Mouse (Mus musculus): Measurements from ENCODE around the gene Wnt11. TPM values are rescaled to one million over a fixed set of nuclear protein-coding genes. Genes with fewer than 3 reads are reported as not detected.

Wnt11 gene
- polyA plus RNA-seq, 1 experiment from 2014 or later = 9.7 TPM

DNA sequence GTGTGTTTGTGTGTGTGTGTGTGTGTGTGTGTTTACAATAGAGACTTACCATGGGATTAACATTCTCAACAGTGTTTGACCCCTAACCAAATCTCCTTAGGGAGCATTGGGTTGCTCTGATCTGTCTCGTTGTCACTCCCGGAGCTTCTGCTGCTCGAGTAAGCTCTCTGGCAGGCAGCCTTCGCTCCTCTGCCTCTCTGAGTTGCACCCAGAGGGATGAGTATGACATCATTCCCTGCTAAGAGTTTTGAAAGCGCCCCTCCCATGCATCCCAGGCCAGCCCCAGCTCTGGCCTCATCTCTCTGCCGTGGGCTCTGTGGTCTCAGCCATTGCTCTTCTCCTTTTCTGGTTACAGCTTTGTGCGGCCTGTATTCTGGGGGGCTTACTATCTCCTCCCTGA lies 33.8 kb upstream of the Wnt11 start:
- Histone ChIP-seq H3K36me3 (ENCODE audit: control insufficient read depth, insufficient read depth, low read length) (no peaks in the 10 kb centered on the region), H3K27me3 (ENCODE audit: control insufficient read depth, insufficient read depth, low read length) (no peaks in the 10 kb centered on the region), H3K9ac (ENCODE audit: low read length) (0 out of 2 replicates have a peak overlapping the region, but pooled peaks have one; percentile 1), H3K4me2 (replicated peaks; ENCODE audit: low read depth) (no peak overlapping the region), H3K4me1 (replicated peaks; ENCODE audit: control insufficient read depth, insufficient read depth) (no peaks in the 10 kb centered on the region; the same call in 1 of the 2 replicates), H3K9me3 (ENCODE audit: control insufficient read depth, low read length) (no peaks in the 10 kb centered on the region), H3K27ac (replicated peaks) (0 out of 2 replicates have a peak overlapping the region, but pooled peaks have one; percentile 45), H3K4me3 (ENCODE audit: low read depth, low read length) (no peak overlapping the region)
- peak; percentile 64; the same call in 1 of the 2 replicates for ATAC-seq (ENCODE audit: low FRiP score, low TSS enrichment)
- no peak for DNase-seq (ENCODE audit: low spot score)
- no peak for TF ChIP-seq CTCF (IDR thresholded peaks at IDR 0.05; ENCODE audit: low read depth)
- TF ChIP-seq EP300 (optimal IDR thresholded peaks at IDR 0.05) = no peak
- 36% methylated on average over 7 of the region's 7 CpGs for WGBS

GRCm38 (mm10) chr7:98803181-98803580 lies 31.7 kb upstream of the Wnt11 start:
- Histone ChIP-seq H3K4me1 (replicated peaks; ENCODE audit: control insufficient read depth, insufficient read depth) (no peaks in the 10 kb centered on the region), H3K4me2 (replicated peaks; ENCODE audit: low read depth) (no peak overlapping the region), H3K36me3 (ENCODE audit: control insufficient read depth, insufficient read depth, low read length) (no peaks in the 10 kb centered on the region), H3K4me3 (ENCODE audit: low read depth, low read length) (no peak overlapping the region), H3K9ac (ENCODE audit: low read length) (no peak overlapping the region), H3K27me3 (ENCODE audit: control insufficient read depth, insufficient read depth, low read length) (no peaks in the 10 kb centered on the region), H3K27ac (replicated peaks) (no peak overlapping the region), H3K9me3 (ENCODE audit: control insufficient read depth, low read length) (no peaks in the 10 kb centered on the region)
- WGBS = 81% methylated on average over 9 of the region's 9 CpGs
- DNase-seq (ENCODE audit: low spot score) (no peak), ATAC-seq (ENCODE audit: low FRiP score, low TSS enrichment) (no peak)
- TF ChIP-seq CTCF (IDR thresholded peaks at IDR 0.05; ENCODE audit: low read depth) (no peak), EP300 (optimal IDR thresholded peaks at IDR 0.05) (no peak)

- H3K4me3 ChIP-seq (ENCODE audit: low read depth, low read length) = no peak overlapping the region
- H3K36me3 ChIP-seq (ENCODE audit: control insufficient read depth, insufficient read depth, low read length) = no peaks in the 10 kb centered on the region
- DNase-seq (ENCODE audit: low spot score) = no peak
- TF ChIP-seq CTCF (IDR thresholded peaks at IDR 0.05; ENCODE audit: low read depth) = no peak
- no peak for TF ChIP-seq EP300 (optimal IDR thresholded peaks at IDR 0.05)
- no peaks in the 10 kb centered on the region for H3K27me3 ChIP-seq (ENCODE audit: control insufficient read depth, insufficient read depth, low read length)
- no peaks in the 10 kb centered on the region for H3K4me1 ChIP-seq (replicated peaks; ENCODE audit: control insufficient read depth, insufficient read depth)
- WGBS = 60% methylated on average over 12 of the region's 12 CpGs
- no peak overlapping the region for H3K4me2 ChIP-seq (replicated peaks; ENCODE audit: low read depth)
- 0 out of 2 replicates have a peak, but pooled peaks have one; percentile 49 for ATAC-seq (ENCODE audit: low FRiP score, low TSS enrichment)
- no peak overlapping the region for H3K9ac ChIP-seq (ENCODE audit: low read length)
- H3K9me3 ChIP-seq (ENCODE audit: control insufficient read depth, low read length) = no peaks in the 10 kb centered on the region
- no peak overlapping the region for H3K27ac ChIP-seq (replicated peaks)
Observed at GRCm38 (mm10) chr7:98804841-98805772, 29.8 kb upstream of the Wnt11 start.

DNA sequence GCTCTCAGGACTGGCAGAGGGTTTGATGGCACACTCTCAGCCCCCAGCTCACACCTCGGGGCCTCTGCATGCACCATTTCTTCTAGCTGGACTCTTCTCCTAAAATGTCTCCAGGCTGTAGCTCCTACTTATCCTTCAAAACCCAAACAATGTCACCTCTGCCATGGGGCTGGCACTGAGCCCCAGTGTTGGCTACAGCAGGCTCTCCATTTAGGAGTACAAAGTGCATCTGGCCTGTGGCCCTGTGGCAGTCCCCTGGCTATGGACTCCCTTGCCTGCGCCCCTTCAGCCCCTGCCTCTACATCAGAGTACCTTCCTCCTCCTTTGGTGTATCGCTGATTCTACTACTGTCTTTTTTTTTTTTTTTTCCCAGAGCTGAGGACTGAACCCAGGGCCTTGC lies 28.0 kb upstream of the Wnt11 start:
- H3K4me1 ChIP-seq (replicated peaks; ENCODE audit: control insufficient read depth, insufficient read depth) = no peaks in the 10 kb centered on the region
- no peak overlapping the region for H3K4me2 ChIP-seq (replicated peaks; ENCODE audit: low read depth)
- TF ChIP-seq EP300 (optimal IDR thresholded peaks at IDR 0.05) (no peak), CTCF (IDR thresholded peaks at IDR 0.05; ENCODE audit: low read depth) (no peak)
- WGBS = 78% methylated on average over 3 of the region's 3 CpGs
- H3K27me3 ChIP-seq (ENCODE audit: control insufficient read depth, insufficient read depth, low read length) = no peaks in the 10 kb centered on the region
- H3K36me3 ChIP-seq (ENCODE audit: control insufficient read depth, insufficient read depth, low read length) = no peaks in the 10 kb centered on the region
- no peaks in the 10 kb centered on the region for H3K9me3 ChIP-seq (ENCODE audit: control insufficient read depth, low read length)
- no peak overlapping the region for H3K4me3 ChIP-seq (ENCODE audit: low read depth, low read length)
- no peak overlapping the region for H3K9ac ChIP-seq (ENCODE audit: low read length)
- ATAC-seq (ENCODE audit: low FRiP score, low TSS enrichment) = no peak
- no peak overlapping the region for H3K27ac ChIP-seq (replicated peaks)
- no peak for DNase-seq (ENCODE audit: low spot score)

- no peak for DNase-seq (ENCODE audit: low spot score)
Observed at GRCm38 (mm10) chr7:98809372-98809771, 25.5 kb upstream of the Wnt11 start.

GRCm38 (mm10) chr7:98810619-98811018 lies 24.3 kb upstream of the Wnt11 start:
- Histone ChIP-seq H3K9me3 (ENCODE audit: control insufficient read depth, low read length) (no peaks in the 10 kb centered on the region), H3K4me2 (replicated peaks; ENCODE audit: low read depth) (no peak overlapping the region), H3K27me3 (ENCODE audit: control insufficient read depth, insufficient read depth, low read length) (no peaks in the 10 kb centered on the region), H3K9ac (ENCODE audit: low read length) (no peak overlapping the region), H3K4me3 (ENCODE audit: low read depth, low read length) (no peak overlapping the region), H3K4me1 (replicated peaks; ENCODE audit: control insufficient read depth, insufficient read depth) (no peaks in the 10 kb centered on the region), H3K36me3 (ENCODE audit: control insufficient read depth, insufficient read depth, low read length) (no peaks in the 10 kb centered on the region), H3K27ac (replicated peaks) (no peak overlapping the region)
- TF ChIP-seq CTCF (IDR thresholded peaks at IDR 0.05; ENCODE audit: low read depth) = no peak
- TF ChIP-seq EP300 (optimal IDR thresholded peaks at IDR 0.05) = no peak
- no peak for DNase-seq (ENCODE audit: low spot score)
- 98% methylated on average over 2 of the region's 2 CpGs for WGBS
- no peak for ATAC-seq (ENCODE audit: low FRiP score, low TSS enrichment)

More at GRCm38 (mm10) chr7:98809372-98809771, 25.5 kb upstream of the Wnt11 start:
- no peak for ATAC-seq (ENCODE audit: low FRiP score, low TSS enrichment)
- H3K9ac ChIP-seq (ENCODE audit: low read length) = no peak overlapping the region
- no peaks in the 10 kb centered on the region for H3K4me1 ChIP-seq (replicated peaks; ENCODE audit: control insufficient read depth, insufficient read depth)
- no peaks in the 10 kb centered on the region for H3K27me3 ChIP-seq (ENCODE audit: control insufficient read depth, insufficient read depth, low read length)
- TF ChIP-seq EP300 (optimal IDR thresholded peaks at IDR 0.05) (no peak), CTCF (IDR thresholded peaks at IDR 0.05; ENCODE audit: low read depth) (no peak)
- no peaks in the 10 kb centered on the region for H3K9me3 ChIP-seq (ENCODE audit: control insufficient read depth, low read length)
- H3K4me2 ChIP-seq (replicated peaks; ENCODE audit: low read depth) = no peak overlapping the region
- no peaks in the 10 kb centered on the region for H3K36me3 ChIP-seq (ENCODE audit: control insufficient read depth, insufficient read depth, low read length)
- no peak overlapping the region for H3K27ac ChIP-seq (replicated peaks)
- no peak overlapping the region for H3K4me3 ChIP-seq (ENCODE audit: low read depth, low read length)
- WGBS = 75% methylated on average over 6 of the region's 6 CpGs

Data from stomach, postnatal 0 days (tissue).